Mouse (Mus musculus) ES-E14 (cell line): ENCODE data around the gene Clip2. TPM values are rescaled to one million over a fixed set of nuclear protein-coding genes. Genes with fewer than 3 reads are reported as not detected.

Experiments
- DNase-seq: peaks from one replicate; pipeline ENCODE4 v3.0.0-alpha.2; 2013; ENCODE audit warnings: low read depth, low spot score
- H3K27ac ChIP-seq: 2 replicates; pipeline ENCODE4 v1.5.1; 2012; ENCODE audit warnings: low read depth, mild to moderate bottlenecking, low read length, moderate library complexity, mixed read lengths; ENCODE audit not compliant: poor library complexity, insufficient read depth, severe bottlenecking
- H3K36me3 ChIP-seq: 2 replicates; pipeline ENCODE4 v1.6.1; 2012; ENCODE audit warnings: mild to moderate bottlenecking, low read length, moderate library complexity, mixed read lengths; ENCODE audit not compliant: control insufficient read depth, poor library complexity, insufficient read depth, severe bottlenecking
- H3K4me1 ChIP-seq, 2 experiments: fragments of 150-350 bp in 1 of 2; sonication (generic) in 1 of 2; 2 replicates each; pipeline ENCODE4 v1.6.1; 2012; ENCODE audit warnings: low read length in 2 of 2, mild to moderate bottlenecking in 1 of 2, mixed read lengths in 1 of 2; ENCODE audit not compliant: control insufficient read depth in 2 of 2, insufficient read depth in 2 of 2, poor library complexity in 1 of 2
- H3K4me3 ChIP-seq, 2 experiments: fragments of 150-350 bp in 1 of 2; sonication (generic) in 1 of 2; 2 replicates each; pipeline ENCODE4 v1.5.1; 2012; ENCODE audit warnings: low read length in 2 of 2, low read depth in 1 of 2, mild to moderate bottlenecking in 1 of 2, mixed read lengths in 1 of 2; ENCODE audit not compliant: insufficient read depth in 1 of 2, poor library complexity in 1 of 2, severe bottlenecking in 1 of 2
- H3K9ac ChIP-seq: 2 replicates; pipeline ENCODE4 v1.6.1; 2012; ENCODE audit warnings: low read depth, mild to moderate bottlenecking, low read length, mixed read lengths; ENCODE audit not compliant: poor library complexity, insufficient read depth, severe bottlenecking
- H3K9me3 ChIP-seq: fragments of 150-350 bp; sonication (generic); 2 replicates; pipeline ENCODE4 v1.6.1; 2012; ENCODE audit warnings: low read depth, mild to moderate bottlenecking, low read length; ENCODE audit not compliant: control insufficient read depth, insufficient read depth
- CHD2 ChIP-seq: IDR thresholded peaks from 2 replicates; pipeline ENCODE4 v1.6.1; 2014; ENCODE audit warnings: mild to moderate bottlenecking, low read depth, low read length, inconsistent platforms
- HCFC1 ChIP-seq: IDR thresholded peaks from 2 replicates; pipeline ENCODE4 v1.6.1; 2012; ENCODE audit warnings: low read length, inconsistent platforms, borderline replicate concordance; ENCODE audit not compliant: insufficient read depth
- MAFK ChIP-seq: IDR thresholded peaks from 2 replicates; pipeline ENCODE4 v1.6.1; 2014; ENCODE audit warnings: mild to moderate bottlenecking, low read depth, low read length, inconsistent platforms; ENCODE audit not compliant: insufficient read depth
- ZC3H11A ChIP-seq: IDR thresholded peaks from 2 replicates; pipeline ENCODE4 v1.6.1; 2012; ENCODE audit warnings: low read depth, mild to moderate bottlenecking, inconsistent platforms, low read length, borderline replicate concordance
- ZNF384 ChIP-seq: IDR thresholded peaks from 2 replicates; pipeline ENCODE4 v1.6.1; 2012; ENCODE audit warnings: low read depth, low read length, inconsistent platforms
- in situ Hi-C, 2 experiments: fragments of 600-800 bp; cut with MboI; formaldehyde crosslinking; loops; one replicate each; pipeline ENCODE4 v1.15.1; 2025; ENCODE audit warnings: low sequenced_read_pairs in 2 of 2, inconsistent platforms in 1 of 2; ENCODE audit not compliant: unreplicated experiment in 2 of 2
- total RNA-seq: library from RNA; depleted of rRNA; stranded (reverse); fragments of 300-350 nt; gene quantifications from 2 replicates; pipeline ENCODE4 v1.2.3, GENCODE M21; 2012

Clip2 gene
- total RNA-seq, 1 experiment = 10.5 TPM

- in situ Hi-C loops = no loop called here
- H3K4me1 ChIP-seq = peaks cover 0 to 2% of the 10 kb centered on the region in 2 experiments; a peak in 1 of 4 replicates
- H3K4me3 ChIP-seq = peak overlapping the region; percentile 96 to 99
- H3K9ac ChIP-seq = peak overlapping the region; percentile 99
- peak; percentile 96 for DNase-seq
- TF ChIP-seq ZC3H11A (no peak), CHD2 (no peak), ZNF384 (no peak), HCFC1 (no peak), MAFK (no peak)
- H3K27ac ChIP-seq = no peak overlapping the region; the same call in 1 of the 2 replicates
- peaks cover 6% of the 10 kb centered on the region for H3K36me3 ChIP-seq
- H3K9me3 ChIP-seq = no peaks in the 10 kb centered on the region
These were observed 30.1 kb upstream of the Clip2 start for GRCm38 (mm10) chr5:134582221-134582907.

- TF ChIP-seq ZC3H11A = no peak
- no peak for TF ChIP-seq HCFC1
- TF ChIP-seq MAFK = no peak
- no peak for TF ChIP-seq CHD2
- no peak for TF ChIP-seq ZNF384
- in situ Hi-C loops = no loop called here
- H3K9ac ChIP-seq = no peak within 1 kb of the TSS
These were observed 28.9 kb upstream of the Clip2 start, which contains the start of gene Rfc2 for GRCm38 (mm10) chr5:134581146-134581545. Gene Rfc2, plus strand, starts transcription at chr5:134581366.

GRCm38 (mm10) chr5:134579135-134579534 lies 26.9 kb upstream of the Clip2 start:
- H3K9me3 ChIP-seq = no peaks in the 10 kb centered on the region
- in situ Hi-C loops = no loop called here
- no peak for DNase-seq
- H3K36me3 ChIP-seq = no peaks in the 10 kb centered on the region
- no peak for TF ChIP-seq MAFK
- 0 out of 2 replicates have a peak, but pooled peaks have one; percentile 17 for TF ChIP-seq ZNF384
- H3K4me1 ChIP-seq = peaks cover 0 to 2% of the 10 kb centered on the region in 2 experiments; a peak in 1 of 4 replicates
- H3K27ac ChIP-seq = no peak overlapping the region
- H3K9ac ChIP-seq = no peak overlapping the region
- H3K4me3 ChIP-seq = no peak overlapping the region

More at GRCm38 (mm10) chr5:134581146-134581545, 28.9 kb upstream of the Clip2 start, which contains the start of gene Rfc2:
- no peaks in the 10 kb centered on the region for H3K9me3 ChIP-seq
- no peak within 1 kb of the TSS for H3K4me3 ChIP-seq
- H3K27ac ChIP-seq = no peak within 1 kb of the TSS
- no peaks in the 10 kb centered on the region for H3K36me3 ChIP-seq
- H3K4me1 ChIP-seq = peaks cover 0 to 2% of the 10 kb centered on the region in 2 experiments; a peak in 1 of 4 replicates
- no peak for DNase-seq

- in situ Hi-C loops = no loop called here
- no peak overlapping the region for H3K27ac ChIP-seq
- no peak overlapping the region for H3K4me3 ChIP-seq
- no peak for DNase-seq
- no peaks in the 10 kb centered on the region for H3K9me3 ChIP-seq
- no peak for TF ChIP-seq ZNF384
- no peak for TF ChIP-seq ZC3H11A
- no peak for TF ChIP-seq MAFK
- no peak for TF ChIP-seq HCFC1
- no peak for TF ChIP-seq CHD2
- H3K9ac ChIP-seq = no peak overlapping the region
- H3K4me1 ChIP-seq = peaks cover 0 to 4% of the 10 kb centered on the region in 2 experiments; a peak in 2 of 4 replicates
- H3K36me3 ChIP-seq = no peaks in the 10 kb centered on the region
These were observed 25.3 kb upstream of the Clip2 start for GRCm38 (mm10) chr5:134577534-134577933.
